Mouse (Mus musculus) forebrain, embryonic 14.5 days (tissue): ENCODE data around the gene Tfrc. TPM values are rescaled to one million over a fixed set of nuclear protein-coding genes. Genes with fewer than 3 reads are reported as not detected.

Source experiments
- ATAC-seq: fragments of 200-750 bp; cut with Nextera tagmentation; 2 replicates; pipeline ENCODE4 v1.8.0; 2017; ENCODE audit warnings: mild to moderate bottlenecking, moderate library complexity
- DNase-seq: peaks from one replicate; pipeline ENCODE4 v3.0.0-alpha.2; 2015; ENCODE audit warnings: low spot score
- H3K27ac ChIP-seq: fragments of 300-500 bp; sonication (generic); 2 replicates; pipeline ENCODE4 v1.5.1; 2014; ENCODE audit warnings: low read depth, mild to moderate bottlenecking, control low read depth, low read length, moderate library complexity
- H3K27me3 ChIP-seq: fragments of 300-500 bp; sonication (generic); replicated peaks from 2 replicates; pipeline ENCODE4 v1.6.1; 2014; ENCODE audit warnings: low read length, control low read depth, mixed read lengths; ENCODE audit not compliant: control insufficient read depth, insufficient read depth
- H3K36me3 ChIP-seq: fragments of 300-500 bp; sonication (generic); 2 replicates; pipeline ENCODE4 v1.6.1; 2014; ENCODE audit warnings: low read length, control low read depth; ENCODE audit not compliant: control insufficient read depth, insufficient read depth
- H3K4me1 ChIP-seq: fragments of 300-500 bp; sonication (generic); 2 replicates; pipeline ENCODE4 v1.6.1; 2014; ENCODE audit warnings: antibody characterized with exemption, low read length, control low read depth; ENCODE audit not compliant: control insufficient read depth, insufficient read depth
- H3K4me2 ChIP-seq: fragments of 300-500 bp; sonication (generic); 2 replicates; pipeline ENCODE4 v1.6.1; 2014; ENCODE audit warnings: mild to moderate bottlenecking, control low read depth, low read length
- H3K4me3 ChIP-seq: fragments of 300-500 bp; sonication (generic); 2 replicates; pipeline ENCODE4 v1.5.1; 2014; ENCODE audit warnings: low read depth, low read length, control low read depth
- H3K9ac ChIP-seq: fragments of 300-500 bp; sonication (generic); 2 replicates; pipeline ENCODE4 v1.6.1; 2014; ENCODE audit warnings: mild to moderate bottlenecking, low read length, control low read depth, moderate library complexity
- H3K9me3 ChIP-seq: fragments of 300-500 bp; sonication (generic); replicated peaks from 2 replicates; pipeline ENCODE4 v1.6.1; 2016; ENCODE audit warnings: low read length, control low read depth, mixed read lengths; ENCODE audit not compliant: control insufficient read depth
- WGBS: fragments of 180-500 bp; shearing (Covaris S2); extraction: QIAGEN DNeasy Blood & Tissue Kit; methylation state at CpG from one replicate; pipeline ENCODE4 v1.1.7; 2014; 5-methylcytosine and 5-hydroxymethylcytosine counted together
- polyA plus RNA-seq: library from polyadenylated mRNA; unstranded; fragments of >200 nt; fragmentation: Nextera tagmentation; extraction: Ambion mirVana; gene quantifications from 2 replicates; pipeline ENCODE4 v1.2.1, GENCODE M21; 2014

Gene Tfrc
- polyA plus RNA-seq, 1 experiment from 2014 or later: 56.0 TPM

GRCm38 (mm10) chr16:32628140-32628539 is 19.4 kb downstream of the Tfrc start:
- no peak for DNase-seq
- H3K9me3 ChIP-seq: no peaks in the 10 kb centered on the region
- H3K27me3 ChIP-seq: no peaks in the 10 kb centered on the region
- H3K36me3 ChIP-seq: peaks cover 90% of the 10 kb centered on the region
- no peak overlapping the region for H3K27ac ChIP-seq
- ATAC-seq: no peak
- no peak overlapping the region for H3K4me3 ChIP-seq
- WGBS: 94% methylated on average over 8 of the region's 8 CpGs
- H3K4me1 ChIP-seq: no peaks in the 10 kb centered on the region
- H3K9ac ChIP-seq: no peak overlapping the region
- H3K4me2 ChIP-seq: no peak overlapping the region

- no peak for ATAC-seq
- 80% methylated on average over 4 of the region's 4 CpGs for WGBS
- no peaks in the 10 kb centered on the region for H3K4me1 ChIP-seq
Observed at GRCm38 (mm10) chr16:32632328-32632824, 23.7 kb downstream of the Tfrc start.

DNA sequence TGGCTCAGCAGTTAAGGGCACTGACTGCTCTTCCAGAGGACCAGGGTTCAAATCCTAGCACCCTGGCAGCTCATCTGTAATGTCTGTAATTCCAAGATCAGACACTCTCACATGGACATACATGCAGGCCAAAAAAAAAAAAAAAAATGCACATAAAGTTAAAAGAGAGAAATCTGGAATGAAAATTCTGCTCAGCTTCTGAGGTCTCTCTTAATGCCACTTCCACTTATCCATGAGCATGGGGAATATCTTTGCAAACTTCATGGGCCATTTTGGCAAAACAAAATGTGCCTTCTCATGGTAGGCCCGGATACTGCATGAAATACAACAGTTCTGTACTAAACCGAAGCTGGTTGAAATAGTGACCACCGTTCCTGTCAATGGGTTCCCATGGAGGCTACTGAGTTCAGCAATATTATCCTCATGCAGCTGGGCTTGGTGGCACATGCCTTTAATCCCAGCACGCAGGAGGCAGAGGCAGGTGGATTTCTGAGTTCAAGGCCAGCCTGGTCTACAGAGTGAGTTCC is 24.8 kb downstream of the Tfrc start:
- no peak for ATAC-seq

More at GRCm38 (mm10) chr16:32632328-32632824, 23.7 kb downstream of the Tfrc start:
- Histone ChIP-seq H3K36me3 (peaks cover 54% of the 10 kb centered on the region), H3K4me3 (no peak overlapping the region), H3K9ac (no peak overlapping the region), H3K27ac (no peak overlapping the region), H3K9me3 (no peaks in the 10 kb centered on the region), H3K4me2 (no peak overlapping the region), H3K27me3 (no peaks in the 10 kb centered on the region)
- no peak for DNase-seq

DNA sequence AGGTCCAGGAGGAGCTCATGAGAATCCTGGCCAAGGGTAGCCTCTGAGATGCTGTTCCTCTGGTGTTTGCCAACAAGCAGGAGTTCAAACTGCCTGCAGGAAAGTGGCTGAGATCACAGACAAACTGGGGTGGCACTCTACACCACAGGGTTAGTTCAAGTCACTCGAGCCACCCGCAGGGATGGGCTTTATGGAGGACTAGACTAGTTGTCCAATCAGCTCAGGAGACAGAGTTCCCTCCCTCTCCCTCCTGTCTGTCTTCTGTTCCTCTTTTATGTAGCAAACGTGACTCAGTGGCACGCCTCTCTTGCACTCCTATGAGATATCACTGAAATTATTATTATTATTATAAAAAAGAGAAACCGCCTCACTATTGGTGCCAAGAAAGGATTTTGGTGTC is 25.5 kb downstream of the Tfrc start:
- no peak overlapping the region for H3K4me3 ChIP-seq
- no peaks in the 10 kb centered on the region for H3K4me1 ChIP-seq
- no peak overlapping the region for H3K9ac ChIP-seq
- H3K27me3 ChIP-seq: no peaks in the 10 kb centered on the region
- ATAC-seq (no peak), DNase-seq (no peak)
- H3K27ac ChIP-seq: no peak overlapping the region
- H3K4me2 ChIP-seq: no peak overlapping the region
- 84% methylated on average over 5 of the region's 5 CpGs for WGBS
- no peaks in the 10 kb centered on the region for H3K9me3 ChIP-seq
- peaks cover 39% of the 10 kb centered on the region for H3K36me3 ChIP-seq

More for the DNA sequence above, 24.8 kb downstream of the Tfrc start:
- 93% methylated on average over 4 of the region's 4 CpGs for WGBS
- Histone ChIP-seq H3K9me3 (no peaks in the 10 kb centered on the region), H3K4me2 (no peak overlapping the region), H3K4me3 (no peak overlapping the region), H3K27ac (no peak overlapping the region), H3K4me1 (no peaks in the 10 kb centered on the region), H3K27me3 (no peaks in the 10 kb centered on the region), H3K9ac (no peak overlapping the region), H3K36me3 (peaks cover 45% of the 10 kb centered on the region)
- DNase-seq: no peak

DNA sequence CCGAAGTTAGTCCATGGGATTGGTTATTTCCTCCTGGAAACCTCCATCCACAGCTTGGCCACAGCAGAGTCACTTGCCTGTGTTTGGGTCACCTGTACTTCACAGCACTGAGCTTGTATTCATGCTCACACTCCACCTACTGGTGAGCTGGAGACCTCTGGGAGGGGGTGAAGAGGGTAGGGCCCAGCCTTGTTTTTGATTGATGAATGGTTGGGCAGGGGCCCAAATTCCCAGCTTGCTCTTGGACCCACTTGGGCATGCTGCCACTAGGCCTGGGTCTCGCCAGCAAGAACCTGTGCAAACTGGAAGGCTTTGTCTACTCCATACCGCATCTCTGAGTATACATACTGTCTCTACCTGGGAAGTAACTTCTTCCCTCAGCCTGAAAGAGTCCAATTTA is 26.6 kb downstream of the Tfrc start:
- Histone ChIP-seq H3K27ac (no peak overlapping the region), H3K4me2 (no peak overlapping the region), H3K9me3 (no peaks in the 10 kb centered on the region), H3K36me3 (peaks cover 27% of the 10 kb centered on the region), H3K4me1 (no peaks in the 10 kb centered on the region), H3K4me3 (no peak overlapping the region), H3K9ac (no peak overlapping the region), H3K27me3 (no peaks in the 10 kb centered on the region)
- 39% methylated on average over 3 of the region's 3 CpGs for WGBS
- peak; percentile 74 for DNase-seq
- ATAC-seq: peak; percentile 61

DNA sequence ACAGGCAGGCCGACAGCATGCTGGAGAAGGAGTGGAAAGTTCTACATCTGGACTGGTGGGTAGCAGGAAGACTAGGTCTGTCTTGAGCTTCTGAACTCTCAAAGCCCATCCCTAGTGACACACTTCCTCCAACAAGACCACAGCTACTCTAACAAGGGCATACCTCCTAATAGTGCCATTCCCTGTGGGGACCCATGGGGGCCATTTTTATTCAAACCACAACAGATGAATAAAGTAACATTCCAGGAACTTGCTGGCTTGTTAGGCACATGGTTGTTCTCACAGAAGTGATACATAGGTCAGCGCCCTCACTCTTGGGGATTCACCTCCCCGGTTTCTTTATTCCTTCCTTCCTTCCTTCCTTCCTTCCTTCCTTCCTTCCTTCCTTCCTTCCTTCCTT is 27.6 kb downstream of the Tfrc start:
- H3K4me3 ChIP-seq: no peak overlapping the region
- no peak overlapping the region for H3K9ac ChIP-seq
- no peak overlapping the region for H3K4me2 ChIP-seq
- H3K36me3 ChIP-seq: peaks cover 19% of the 10 kb centered on the region
- no peaks in the 10 kb centered on the region for H3K27me3 ChIP-seq
- no peak overlapping the region for H3K27ac ChIP-seq
- no peak for ATAC-seq
- H3K9me3 ChIP-seq: no peaks in the 10 kb centered on the region
- H3K4me1 ChIP-seq: no peaks in the 10 kb centered on the region
- 95% methylated on average over 3 of the region's 3 CpGs for WGBS
- DNase-seq: no peak

GRCm38 (mm10) chr16:32636871-32637521 is 28.3 kb downstream of the Tfrc start:
- Histone ChIP-seq H3K36me3 (peaks cover 14% of the 10 kb centered on the region), H3K4me3 (no peak overlapping the region), H3K27ac (no peak overlapping the region), H3K9ac (no peak overlapping the region), H3K4me2 (no peak overlapping the region), H3K4me1 (no peaks in the 10 kb centered on the region), H3K27me3 (no peaks in the 10 kb centered on the region), H3K9me3 (no peaks in the 10 kb centered on the region)
- 56% methylated on average over 6 of the region's 6 CpGs for WGBS
- ATAC-seq: no peak
- DNase-seq: no peak

GRCm38 (mm10) chr16:32638476-32638875 is 29.8 kb downstream of the Tfrc start:
- no peak overlapping the region for H3K9ac ChIP-seq

GRCm38 (mm10) chr16:32640096-32640495 is 31.4 kb downstream of the Tfrc start:
- H3K4me3 ChIP-seq: no peak overlapping the region
- ATAC-seq: no peak

More at GRCm38 (mm10) chr16:32638476-32638875, 29.8 kb downstream of the Tfrc start:
- H3K27me3 ChIP-seq: no peaks in the 10 kb centered on the region
- H3K4me2 ChIP-seq: no peak overlapping the region
- H3K4me3 ChIP-seq: no peak overlapping the region
- no peaks in the 10 kb centered on the region for H3K9me3 ChIP-seq
- ATAC-seq: peak; percentile 74
- peak; percentile 92 for DNase-seq
- no peaks in the 10 kb centered on the region for H3K36me3 ChIP-seq
- no peak overlapping the region for H3K27ac ChIP-seq
- WGBS: 12% methylated on average over 8 of the region's 8 CpGs
- 0 out of 2 replicates have a peak, but pooled peaks cover 3% of the 10 kb centered on the region for H3K4me1 ChIP-seq

More at GRCm38 (mm10) chr16:32640096-32640495, 31.4 kb downstream of the Tfrc start:
- WGBS: 69% methylated on average over 5 of the region's 5 CpGs
- DNase-seq: no peak
- no peaks in the 10 kb centered on the region for H3K27me3 ChIP-seq
- H3K9ac ChIP-seq: no peak overlapping the region
- no peak overlapping the region for H3K27ac ChIP-seq
- no peaks in the 10 kb centered on the region for H3K9me3 ChIP-seq
- H3K4me2 ChIP-seq: no peak overlapping the region
- H3K4me1 ChIP-seq: peaks cover 7% of the 10 kb centered on the region; the same call in 1 of the 2 replicates
- H3K36me3 ChIP-seq: no peaks in the 10 kb centered on the region
